Mouse (Mus musculus) myocyte (in vitro differentiated cells): Measurements from ENCODE around the gene Decr2.

Source experiments
- E2F4 ChIP-seq: IDR thresholded peaks from one replicate; pipeline ENCODE4 v1.6.1; 2011; ENCODE audit warnings: mild to moderate bottlenecking, control low read depth, moderate library complexity; ENCODE audit not compliant: insufficient read depth
- MAX ChIP-seq: IDR thresholded peaks from one replicate; pipeline ENCODE4 v1.6.1; 2011; ENCODE audit warnings: low read depth, mild to moderate bottlenecking, control low read depth
- MYOG ChIP-seq, 3 experiments: IDR thresholded peaks; one replicate each; pipeline ENCODE4 v1.6.1; 2011; ENCODE audit warnings: control low read depth in 2 of 3, low read depth in 2 of 3, mild to moderate bottlenecking in 2 of 3; ENCODE audit not compliant: insufficient read length in 2 of 3, control insufficient read depth in 1 of 3, insufficient read depth in 1 of 3
- POLR2A ChIP-seq: IDR thresholded peaks from one replicate; pipeline ENCODE4 v1.6.1; 2011; ENCODE audit warnings: low read depth, mild to moderate bottlenecking, control low read depth, moderate library complexity; ENCODE audit not compliant: insufficient read length
- POLR2AphosphoS2 ChIP-seq: IDR thresholded peaks from one replicate; pipeline ENCODE4 v1.6.1; 2011; ENCODE audit warnings: low read depth, control low read depth; ENCODE audit not compliant: insufficient read length
- REST ChIP-seq: IDR thresholded peaks from one replicate; pipeline ENCODE4 v1.6.1; 2011; ENCODE audit warnings: mild to moderate bottlenecking, control low read depth, moderate library complexity; ENCODE audit not compliant: insufficient read depth, insufficient read length
- SRF ChIP-seq: IDR thresholded peaks from one replicate; pipeline ENCODE4 v1.6.1; 2011; ENCODE audit warnings: low read depth; ENCODE audit not compliant: control insufficient read depth, insufficient read length
- TCF12 ChIP-seq: IDR thresholded peaks from one replicate; pipeline ENCODE4 v1.6.1; 2011; ENCODE audit warnings: mild to moderate bottlenecking, control low read depth; ENCODE audit not compliant: poor library complexity, insufficient read depth, severe bottlenecking
- TCF3 ChIP-seq: IDR thresholded peaks from one replicate; pipeline ENCODE4 v1.6.1; 2011; ENCODE audit warnings: low read depth, control low read depth; ENCODE audit not compliant: insufficient read length
- USF1 ChIP-seq: IDR thresholded peaks from one replicate; pipeline ENCODE4 v1.6.1; 2011; ENCODE audit warnings: low read depth, mild to moderate bottlenecking, control low read depth, moderate library complexity

- TF ChIP-seq POLR2A (no peak), E2F4 (no peak), TCF12 (no peak), MAX (no peak), TCF3 (no peak), USF1 (no peak), MYOG (IDR thresholded peaks at IDR 0.05; ENCODE audit: control insufficient read depth in 1 of 3, insufficient read depth in 1 of 3, insufficient read length in 2 of 3, low read depth in 2 of 3) (no peak), REST (no peak), SRF (no peak), POLR2AphosphoS2 (no peak)
Measured at GRCm38 (mm10) chr17:26052706-26053105, 37.4 kb downstream of the Decr2 start.
